Mouse (Mus musculus) small intestine, adult 2 months (tissue): ENCODE results near the gene Sigirr. TPM values are rescaled to one million over a fixed set of nuclear protein-coding genes. Genes with fewer than 3 reads are reported as not detected.

ENCODE experiments used
- H3K27ac ChIP-seq: fragments of 200-500 bp; 2 replicates; pipeline ENCODE4 v1.5.1; 2012; ENCODE audit warnings: low read depth, low read length, control low read depth, inconsistent platforms; ENCODE audit not compliant: insufficient read depth
- H3K27me3 ChIP-seq: fragments of 200-500 bp; 2 replicates; pipeline ENCODE4 v1.6.1; 2012; ENCODE audit warnings: mild to moderate bottlenecking, moderate library complexity, low read length, inconsistent platforms; ENCODE audit not compliant: control insufficient read depth, insufficient read depth
- H3K36me3 ChIP-seq: fragments of 200-500 bp; 2 replicates; pipeline ENCODE4 v1.6.1; 2012; ENCODE audit warnings: mild to moderate bottlenecking, low read length, control low read depth, inconsistent platforms; ENCODE audit not compliant: control insufficient read depth, insufficient read depth
- H3K4me1 ChIP-seq: fragments of 200-500 bp; 2 replicates; pipeline ENCODE4 v1.6.1; 2012; ENCODE audit warnings: low read length, inconsistent platforms, mixed read lengths; ENCODE audit not compliant: control insufficient read depth, insufficient read depth, insufficient read length
- H3K4me3 ChIP-seq: fragments of 200-500 bp; 2 replicates; pipeline ENCODE4 v1.5.1; 2012; ENCODE audit warnings: low read depth, mild to moderate bottlenecking, control low read depth, inconsistent platforms, low read length, moderate library complexity
- CTCF ChIP-seq: fragments of 200-500 bp; IDR thresholded peaks from 2 replicates; pipeline ENCODE4 v1.5.1; 2012; ENCODE audit warnings: low read depth, mild to moderate bottlenecking, control low read depth, inconsistent platforms, low read length, moderate library complexity, mixed read lengths; ENCODE audit not compliant: insufficient replicate concordance, insufficient read length; ENCODE audit errors: extremely low read depth
- POLR2A ChIP-seq: fragments of 200-500 bp; IDR thresholded peaks from 2 replicates; pipeline ENCODE4 v1.6.1; 2012; ENCODE audit warnings: low read depth, mild to moderate bottlenecking, control low read depth, inconsistent platforms, low read length, moderate library complexity
- WGBS: fragments of 180-500 bp; shearing (Covaris S2); methylation state at CpG from one replicate; pipeline ENCODE4 v1.1.7; 2018; 5-methylcytosine and 5-hydroxymethylcytosine counted together
- polyA plus RNA-seq: library from polyadenylated mRNA; depleted of rRNA; stranded (reverse); fragments of >200 nt; gene quantifications from 2 replicates; pipeline ENCODE4 v1.2.3, GENCODE M21; 2012

Gene Sigirr
- polyA plus RNA-seq, 1 experiment, result 38.3 TPM

DNA sequence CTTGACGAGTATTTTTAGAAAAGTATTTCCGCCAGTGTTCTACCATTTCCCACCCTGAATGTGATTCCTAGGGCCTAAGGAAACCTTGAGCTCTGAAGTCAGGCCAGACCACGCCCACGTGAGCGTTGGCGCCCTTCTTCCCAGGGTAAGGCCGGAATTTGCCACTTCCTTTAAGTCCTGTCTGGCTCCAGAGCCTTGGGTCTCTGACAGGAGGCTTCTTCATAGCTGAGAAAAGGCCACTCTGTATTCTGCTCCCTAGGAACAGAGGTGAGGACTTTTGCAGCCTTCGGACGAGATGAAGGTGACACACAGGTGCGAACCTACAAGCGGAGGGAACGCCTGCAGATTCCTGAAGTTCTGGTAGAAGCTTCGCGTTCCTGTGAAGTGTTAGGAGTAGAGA, 21.9 kb upstream of the Sigirr start, which contains the start of gene Ptdss2:
Gene Ptdss2, plus strand, starts transcription at position 138 of the 400 bp plus-strand sequence.
- Histone ChIP-seq H3K36me3 (no peaks in the 10 kb centered on the region), H3K4me1 (peaks cover 15% of the 10 kb centered on the region; the same call in 1 of the 2 replicates), H3K4me3 (peak within 1 kb of the TSS; percentile 75), H3K27ac (peak within 1 kb of the TSS; percentile 95), H3K27me3 (no peaks in the 10 kb centered on the region)
- WGBS, result 16% methylated on average over 14 of the region's 14 CpGs
- no peak for TF ChIP-seq POLR2A
- TF ChIP-seq CTCF, result no peak

- H3K36me3 ChIP-seq, result no peaks in the 10 kb centered on the region
- H3K4me1 ChIP-seq, result peaks cover 19% of the 10 kb centered on the region; the same call in 1 of the 2 replicates
- TF ChIP-seq POLR2A (peak; percentile 59; the same call in 1 of the 2 replicates), CTCF (no peak)
- H3K27me3 ChIP-seq, result no peaks in the 10 kb centered on the region
- WGBS, result 20% methylated on average over 5 of the region's 5 CpGs
- H3K27ac ChIP-seq, result peak overlapping the region; percentile 92
- no peak overlapping the region for H3K4me3 ChIP-seq
These were observed 20.7 kb upstream of the Sigirr start for GRCm38 (mm10) chr7:141121051-141121531.

DNA sequence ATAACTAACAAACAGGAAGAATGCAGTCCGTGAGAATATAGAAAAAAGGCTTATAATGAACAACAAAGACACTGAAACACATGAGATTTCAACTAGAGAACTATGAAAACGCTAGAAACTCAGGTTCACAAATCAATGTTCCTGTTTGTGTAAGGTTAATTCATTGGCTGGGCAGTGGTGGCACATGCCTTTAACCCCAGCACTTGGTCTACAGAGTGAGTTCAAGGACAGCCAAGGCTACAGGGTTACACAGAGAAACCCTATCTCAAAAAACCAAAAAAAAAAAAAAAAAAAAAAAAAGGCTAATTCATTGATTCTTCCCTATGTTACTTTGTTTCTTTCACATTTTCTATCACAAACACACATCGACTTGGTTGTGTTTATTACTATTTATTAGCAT, 20.2 kb upstream of the Sigirr start:
- Histone ChIP-seq H3K36me3 (no peaks in the 10 kb centered on the region), H3K27ac (peak overlapping the region; percentile 61), H3K4me3 (no peak overlapping the region), H3K4me1 (peaks cover 24% of the 10 kb centered on the region), H3K27me3 (no peaks in the 10 kb centered on the region)
- WGBS, result 40% methylated on average over 3 of the region's 3 CpGs
- TF ChIP-seq CTCF (no peak), POLR2A (no peak)

DNA sequence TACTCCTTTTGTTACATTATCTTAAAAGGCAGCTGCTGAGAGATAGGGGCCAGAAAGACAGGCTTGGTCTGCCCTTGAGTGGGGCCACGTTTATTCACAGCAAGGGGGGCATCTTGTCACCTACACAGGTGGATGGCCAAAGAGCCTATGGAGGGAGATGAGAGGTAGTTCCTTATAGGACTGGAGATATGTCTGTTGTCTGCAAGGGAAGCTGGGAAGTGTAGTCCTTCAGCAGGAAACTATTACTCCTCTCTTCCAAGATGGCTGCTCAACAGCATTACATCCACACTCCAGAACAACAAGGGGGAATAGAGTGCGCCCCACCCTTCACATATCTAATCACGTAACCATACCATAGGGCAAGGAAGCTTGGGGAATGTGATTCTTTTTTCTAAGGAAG, 19.1 kb upstream of the Sigirr start:
- WGBS, result 71% methylated on average over 3 of the region's 3 CpGs
- Histone ChIP-seq H3K4me1 (peaks cover 26% of the 10 kb centered on the region), H3K27me3 (no peaks in the 10 kb centered on the region), H3K36me3 (no peaks in the 10 kb centered on the region), H3K4me3 (no peak overlapping the region), H3K27ac (no peak overlapping the region)
- TF ChIP-seq CTCF (no peak), POLR2A (no peak)

DNA sequence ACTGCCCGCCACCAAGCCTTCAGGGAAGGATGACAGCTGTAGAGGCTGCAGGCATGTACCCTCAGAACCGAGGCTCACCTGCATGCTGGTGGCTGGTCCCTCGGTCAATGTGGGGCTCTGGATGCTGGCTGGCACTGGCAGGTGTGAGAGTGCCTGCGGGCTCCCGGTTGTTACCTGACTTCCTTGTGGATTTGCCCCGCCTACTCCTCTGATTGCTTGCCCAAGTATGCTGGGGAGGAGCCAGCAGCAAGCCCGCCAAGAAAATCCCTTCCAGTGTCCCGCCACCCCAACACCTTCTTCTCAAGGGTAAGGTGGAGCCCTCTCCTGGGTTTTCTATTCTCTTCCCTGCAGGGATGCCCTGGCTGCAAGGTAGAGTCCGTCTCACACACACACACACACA, 17.3 kb upstream of the Sigirr start, which contains the start of gene Ano9:
Gene Ano9, minus strand, starts transcription at position 171 of the 400 bp plus-strand sequence.
- 14% methylated on average over 9 of the region's 9 CpGs for WGBS
- Histone ChIP-seq H3K27ac (peak within 1 kb of the TSS; percentile 93), H3K4me3 (peak within 1 kb of the TSS; percentile 77), H3K27me3 (no peaks in the 10 kb centered on the region), H3K4me1 (peaks cover 22% of the 10 kb centered on the region), H3K36me3 (no peaks in the 10 kb centered on the region)
- no peak for TF ChIP-seq CTCF
- peak; percentile 84 for TF ChIP-seq POLR2A

GRCm38 (mm10) chr7:141115874-141116273, 15.5 kb upstream of the Sigirr start:
- WGBS, result 55% methylated on average over 9 of the region's 9 CpGs
- 0 out of 2 replicates have a peak, but pooled peaks cover 2% of the 10 kb centered on the region for H3K36me3 ChIP-seq

DNA sequence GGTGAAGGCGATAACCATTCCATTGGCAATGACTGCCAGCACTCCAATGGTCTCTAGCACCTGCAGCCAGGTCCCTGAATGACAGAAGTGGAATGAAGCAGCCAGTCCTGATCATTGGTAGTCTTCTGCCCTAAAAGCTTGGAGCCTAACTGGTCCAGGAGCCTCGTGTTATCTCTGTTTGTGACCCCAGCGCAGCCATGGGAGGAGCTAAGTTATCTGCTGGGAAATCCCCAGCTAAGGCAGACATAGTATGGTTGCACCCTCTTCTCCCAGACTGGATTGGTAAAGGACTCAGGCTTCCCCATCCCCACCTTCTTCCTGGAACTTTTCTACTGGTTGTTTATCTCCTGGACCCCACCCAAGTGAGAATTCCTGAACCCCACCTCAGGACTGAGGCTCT, 2.8 kb upstream of the Sigirr start:
- H3K27ac ChIP-seq, result no peak overlapping the region
- TF ChIP-seq POLR2A (no peak), CTCF (no peak)
- H3K4me3 ChIP-seq, result no peak overlapping the region
- H3K27me3 ChIP-seq, result no peaks in the 10 kb centered on the region
- H3K4me1 ChIP-seq, result 0 out of 2 replicates have a peak, but pooled peaks cover 4% of the 10 kb centered on the region
- H3K36me3 ChIP-seq, result peaks cover 34% of the 10 kb centered on the region
- 56% methylated on average over 3 of the region's 3 CpGs for WGBS

More at GRCm38 (mm10) chr7:141115874-141116273, 15.5 kb upstream of the Sigirr start:
- H3K27ac ChIP-seq, result 0 out of 2 replicates have a peak overlapping the region, but pooled peaks have one; percentile 74
- no peak for TF ChIP-seq POLR2A
- no peak for TF ChIP-seq CTCF
- peaks cover 20% of the 10 kb centered on the region for H3K4me1 ChIP-seq
- peak overlapping the region; percentile 77 for H3K4me3 ChIP-seq
- H3K27me3 ChIP-seq, result no peaks in the 10 kb centered on the region
